Comparison of ENCODE assay signal across 10 mouse cellular contexts in genomic region chr1:151845926-151846782, GRCm38 (mm10).
A peak's percentile ranks its signal among the peaks of the same experiment; 100 is the strongest.
DNase-seq lines count a peak whose midpoint lies in the region; ATAC-seq and TF ChIP-seq lines count a peak whose summit lies in the region.
"Had no signal": no experiment of that assay in that cellular context is flagged by ENCODE, and none has a peak within 500 bp of the region (broad histone marks: within the 10 kb centered on the region; RNA-seq: fewer than 3 reads in every experiment).

No protein-coding gene starts in this region.

- H3K27ac ChIP-seq in lung, embryonic 14.5 days (ENCODE audit: low read depth): no peak overlapping the region
- H3K27ac ChIP-seq in hindbrain, embryonic 16.5 days (ENCODE audit: low read depth, low read length): no peak overlapping the region
- H3K27ac ChIP-seq in stomach, postnatal 0 days (replicated peaks): no peak overlapping the region

- H3K9ac ChIP-seq in lung, embryonic 14.5 days: no peak overlapping the region
- H3K9ac ChIP-seq in hindbrain, embryonic 16.5 days (ENCODE audit: low read depth, low read length): no peak overlapping the region
- no peak overlapping the region for H3K9ac ChIP-seq in stomach, postnatal 0 days (ENCODE audit: low read length)

- no peak for TF ChIP-seq EP300 in stomach, postnatal 0 days (optimal IDR thresholded peaks at IDR 0.05)

- peak; percentile 12 for DNase-seq in embryo, embryonic 9.5 days (ENCODE audit: extremely low spot score)
- DNase-seq in embryo, embryonic 10 days (ENCODE audit: low spot score): no peak
- DNase-seq in lung, embryonic 14.5 days: no peak
- no peak for DNase-seq in lung, adult 18-20 months
- no peak for DNase-seq in stomach, postnatal 0 days (ENCODE audit: low spot score)
- no peak for DNase-seq in frontal cortex, postnatal 10 days (ENCODE audit: low spot score in 2 of 2)
- DNase-seq in Muller cell, postnatal 12 days (ENCODE audit: inconsistent ontology term): no peak
- DNase-seq: liver had no signal

- no peak for ATAC-seq in lung, embryonic 14.5 days (ENCODE audit: insufficient read depth)
- peak; percentile 45; the same call in 1 of the 2 replicates for ATAC-seq in hindbrain, embryonic 16.5 days
- no peak for ATAC-seq in stomach, postnatal 0 days (ENCODE audit: low FRiP score, low TSS enrichment)
- ATAC-seq: intestine, embryonic 16.5 days had no signal

- no peak overlapping the region for H3K4me2 ChIP-seq in lung, embryonic 14.5 days
- no peak overlapping the region for H3K4me2 ChIP-seq in hindbrain, embryonic 16.5 days (ENCODE audit: low read length)
- no peak overlapping the region for H3K4me2 ChIP-seq in stomach, postnatal 0 days (replicated peaks; ENCODE audit: low read depth)

- peak; percentile 49 for TF ChIP-seq CTCF in lung, embryonic 14.5 days (IDR thresholded peaks at IDR 0.05; ENCODE audit: low read depth)
- peak; percentile 51 for TF ChIP-seq CTCF in stomach, postnatal 0 days (IDR thresholded peaks at IDR 0.05; ENCODE audit: low read depth)

- no peaks in the 10 kb centered on the region for H3K9me3 ChIP-seq in lung, embryonic 14.5 days (ENCODE audit: low read depth, low read length)
- no peaks in the 10 kb centered on the region for H3K9me3 ChIP-seq in hindbrain, embryonic 16.5 days (ENCODE audit: control insufficient read depth, low read length)
- H3K9me3 ChIP-seq in stomach, postnatal 0 days (ENCODE audit: control insufficient read depth, low read length): no peaks in the 10 kb centered on the region

- H3K36me3 ChIP-seq in lung, embryonic 14.5 days (ENCODE audit: insufficient read depth): no peaks in the 10 kb centered on the region
- H3K36me3 ChIP-seq in hindbrain, embryonic 16.5 days (ENCODE audit: control insufficient read depth, insufficient read depth, low read length): no peaks in the 10 kb centered on the region
- H3K36me3 ChIP-seq in stomach, postnatal 0 days (ENCODE audit: control insufficient read depth, insufficient read depth, low read length): no peaks in the 10 kb centered on the region

- H3K4me3 ChIP-seq in lung, embryonic 14.5 days (ENCODE audit: low read depth, low read length): no peak overlapping the region
- no peak overlapping the region for H3K4me3 ChIP-seq in hindbrain, embryonic 16.5 days (ENCODE audit: low read length)
- H3K4me3 ChIP-seq in stomach, postnatal 0 days (ENCODE audit: low read depth, low read length): no peak overlapping the region

- no peaks in the 10 kb centered on the region for H3K4me1 ChIP-seq in lung, embryonic 14.5 days (ENCODE audit: insufficient read depth)
- H3K4me1 ChIP-seq in hindbrain, embryonic 16.5 days (ENCODE audit: control insufficient read depth, insufficient read depth, low read depth, low read length): no peaks in the 10 kb centered on the region; the same call in 1 of the 2 replicates
- no peaks in the 10 kb centered on the region for H3K4me1 ChIP-seq in stomach, postnatal 0 days (replicated peaks; ENCODE audit: control insufficient read depth, insufficient read depth)

- whole genome bisulfite sequencing in lung, embryonic 14.5 days: 60% methylated on average over 19 of the region's 19 CpGs
- 55% methylated on average over 19 of the region's 19 CpGs for WGBS in hindbrain, embryonic 16.5 days
- 63% methylated on average over 19 of the region's 19 CpGs for WGBS in stomach, postnatal 0 days

- H3K27me3 ChIP-seq in lung, embryonic 14.5 days (ENCODE audit: insufficient read depth, low read length): no peaks in the 10 kb centered on the region
- H3K27me3 ChIP-seq in hindbrain, embryonic 16.5 days (replicated peaks; ENCODE audit: control insufficient read depth, insufficient read depth, low read length): no peaks in the 10 kb centered on the region
- H3K27me3 ChIP-seq in stomach, postnatal 0 days (ENCODE audit: control insufficient read depth, insufficient read depth, low read length): no peaks in the 10 kb centered on the region
